Mouse (Mus musculus): ENCODE results near the gene Gm13306.
"Not testable (repeated sequence)": the region's sequence is repeated elsewhere in the genome, so short reads cannot be mapped to it uniquely, and the experiment has no call there.

Gene Gm13306

GRCm38 (mm10) chr4:42153136-42153535, at the start of gene Gm13306:
TSS of gene Gm13306 (plus strand) at chr4:42153436.
- DNase-seq (ENCODE audit: low spot score) = not testable (repeated sequence)

GRCm38 (mm10) chr4:42114517-42114916, 38.7 kb upstream of the Gm13306 start, which contains the start of gene Gm13304:
TSS of gene Gm13304 (plus strand) at chr4:42114817.
- DNase-seq (ENCODE audit: low spot score) = not testable (repeated sequence)

- DNase-seq (ENCODE audit: low spot score) = not testable (repeated sequence)
These were observed 15.3 kb downstream of the Gm13306 start, which contains the start of gene Gm13305 for GRCm38 (mm10) chr4:42168503-42168902. TSS of gene Gm13305 (minus strand) at chr4:42168603.

GRCm38 (mm10) chr4:42178243-42178642, 25.0 kb downstream of the Gm13306 start:
- DNase-seq (ENCODE audit: low spot score) = not testable (repeated sequence)

GRCm38 (mm10) chr4:42183234-42184197, 30.3 kb downstream of the Gm13306 start:
- not testable (repeated sequence) for DNase-seq (ENCODE audit: low spot score)

- not testable (repeated sequence) for DNase-seq (ENCODE audit: low spot score)
These were observed 31.2 kb downstream of the Gm13306 start for GRCm38 (mm10) chr4:42184324-42184979.

GRCm38 (mm10) chr4:42184980-42185372, 31.7 kb downstream of the Gm13306 start:
- not testable (repeated sequence) for DNase-seq (ENCODE audit: low spot score)
